Mouse (Mus musculus) thymus, postnatal 36 days (tissue): Measurements from ENCODE around the gene Upk3b.

ENCODE experiments used
- DNase-seq, 2 experiments: peaks; one replicate each; pipeline ENCODE4 v3.0.0; 2022; ENCODE audit warnings: mixed read lengths in 2 of 2

The Upk3b gene

DNA sequence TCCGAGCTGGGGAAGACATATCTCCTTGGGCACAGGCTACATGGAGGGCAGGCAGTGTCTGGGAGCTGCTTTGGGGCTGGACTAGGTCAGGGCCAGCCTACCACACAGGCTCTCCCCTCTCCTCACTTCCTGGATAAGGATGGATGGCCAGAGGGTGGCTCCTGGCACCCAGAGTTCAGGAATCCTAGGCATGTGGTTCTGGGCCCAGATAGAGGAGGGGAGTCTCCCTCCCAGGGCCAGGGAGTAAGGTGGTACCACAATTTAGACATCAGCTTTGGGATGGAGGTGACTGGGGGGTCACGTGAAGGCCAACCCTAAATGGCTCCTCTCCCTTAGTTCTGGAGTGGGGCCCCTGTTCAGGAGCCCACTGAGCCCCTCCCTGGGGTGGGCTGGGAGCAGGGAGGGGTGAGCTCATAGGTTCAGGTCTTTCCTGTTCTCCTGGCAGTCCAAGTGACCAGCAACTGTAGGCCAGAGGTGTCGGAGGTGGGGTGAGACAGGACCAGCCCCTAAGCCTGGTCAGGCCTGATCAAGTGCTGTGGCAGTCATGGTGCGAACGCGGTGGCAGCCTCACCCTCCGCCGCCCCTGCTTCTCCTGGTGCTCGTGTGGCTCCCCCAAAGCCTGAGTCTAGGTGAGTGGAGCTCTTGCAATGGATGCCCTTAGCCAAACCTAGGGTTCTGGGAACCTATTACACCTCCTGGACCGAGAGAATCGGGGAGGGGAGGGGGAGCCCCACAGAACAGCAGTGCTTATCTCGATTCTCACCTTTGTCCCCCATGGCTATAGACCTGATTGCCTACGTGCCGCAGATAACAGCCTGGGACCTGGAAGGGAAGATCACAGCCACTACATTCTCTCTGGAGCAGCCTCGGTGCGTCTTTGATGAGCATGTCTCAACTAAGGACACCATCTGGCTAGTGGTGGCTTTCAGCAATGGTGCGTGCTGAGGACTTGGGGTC lies at the start of gene Upk3b:
Upk3b (plus strand) TSS at position 239 of the 957 bp plus-strand sequence.
- no peak for DNase-seq

DNA sequence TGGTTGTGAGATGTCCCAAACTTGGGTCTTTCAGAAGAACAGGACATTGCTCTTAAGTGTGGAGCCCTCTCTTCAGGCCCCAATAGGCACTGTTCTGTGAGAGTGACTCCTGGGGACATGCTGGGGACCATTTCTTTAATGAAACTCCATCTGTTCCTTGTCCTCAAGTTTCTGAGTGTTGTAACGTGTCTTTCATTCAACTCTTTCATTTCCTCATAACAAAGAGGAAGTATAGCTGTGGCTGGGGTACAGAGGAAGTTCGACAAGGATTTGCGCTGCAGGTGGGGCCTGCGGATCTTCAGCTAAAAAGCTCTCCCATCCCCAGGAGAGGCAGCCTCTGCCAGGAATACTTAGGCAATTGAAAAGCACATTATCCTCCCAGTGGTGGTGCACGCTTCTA lies 47.7 kb upstream of the Upk3b start:
- DNase-seq: no peak

DNA sequence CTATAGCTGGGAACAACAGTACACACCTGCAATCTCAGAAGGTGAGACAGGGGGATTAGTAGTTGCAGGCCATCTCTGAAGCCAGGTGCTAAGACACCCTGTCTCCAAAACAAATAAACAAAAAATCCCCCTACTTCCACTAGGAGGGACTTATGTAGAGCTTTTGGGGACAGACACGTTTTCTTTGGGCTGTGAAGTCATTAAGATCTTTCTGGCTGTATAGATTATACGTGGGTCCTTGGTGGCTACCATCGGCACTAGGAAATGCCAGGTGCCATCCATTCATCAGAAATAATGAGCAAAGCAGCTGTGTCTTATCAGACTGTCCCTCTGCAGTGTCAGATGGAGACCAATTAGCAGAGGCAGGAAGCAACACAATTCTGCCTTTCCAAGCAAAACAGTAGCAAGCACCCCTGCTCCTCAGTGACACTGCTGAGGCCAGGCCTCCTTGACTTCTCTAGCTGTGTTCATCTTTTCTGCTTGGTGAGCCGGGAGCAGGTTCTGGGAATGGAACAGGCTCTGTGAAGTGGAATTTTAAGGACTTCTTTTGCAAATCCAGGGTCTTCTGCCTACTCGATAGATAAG lies 44.8 kb upstream of the Upk3b start:
- DNase-seq: no peak

DNA sequence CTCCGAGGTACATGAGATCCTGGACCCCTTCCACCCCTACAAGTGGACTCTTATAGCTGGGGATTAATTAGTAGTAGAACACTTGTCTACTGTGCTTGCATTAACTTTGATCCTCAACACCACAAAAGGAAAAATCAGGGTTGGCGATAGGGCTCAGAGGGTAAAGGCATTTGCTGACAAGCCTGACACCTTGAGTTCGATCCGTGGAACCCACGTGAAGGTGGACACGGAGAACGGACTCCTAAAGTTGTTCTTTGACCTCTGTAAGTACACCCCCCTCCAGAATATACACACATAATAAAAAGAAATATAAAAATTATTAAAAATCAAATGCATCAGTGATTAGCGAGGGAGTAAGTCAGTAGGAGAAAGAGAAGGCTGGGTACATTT lies 44.0 kb upstream of the Upk3b start:
- no peak for DNase-seq

DNA sequence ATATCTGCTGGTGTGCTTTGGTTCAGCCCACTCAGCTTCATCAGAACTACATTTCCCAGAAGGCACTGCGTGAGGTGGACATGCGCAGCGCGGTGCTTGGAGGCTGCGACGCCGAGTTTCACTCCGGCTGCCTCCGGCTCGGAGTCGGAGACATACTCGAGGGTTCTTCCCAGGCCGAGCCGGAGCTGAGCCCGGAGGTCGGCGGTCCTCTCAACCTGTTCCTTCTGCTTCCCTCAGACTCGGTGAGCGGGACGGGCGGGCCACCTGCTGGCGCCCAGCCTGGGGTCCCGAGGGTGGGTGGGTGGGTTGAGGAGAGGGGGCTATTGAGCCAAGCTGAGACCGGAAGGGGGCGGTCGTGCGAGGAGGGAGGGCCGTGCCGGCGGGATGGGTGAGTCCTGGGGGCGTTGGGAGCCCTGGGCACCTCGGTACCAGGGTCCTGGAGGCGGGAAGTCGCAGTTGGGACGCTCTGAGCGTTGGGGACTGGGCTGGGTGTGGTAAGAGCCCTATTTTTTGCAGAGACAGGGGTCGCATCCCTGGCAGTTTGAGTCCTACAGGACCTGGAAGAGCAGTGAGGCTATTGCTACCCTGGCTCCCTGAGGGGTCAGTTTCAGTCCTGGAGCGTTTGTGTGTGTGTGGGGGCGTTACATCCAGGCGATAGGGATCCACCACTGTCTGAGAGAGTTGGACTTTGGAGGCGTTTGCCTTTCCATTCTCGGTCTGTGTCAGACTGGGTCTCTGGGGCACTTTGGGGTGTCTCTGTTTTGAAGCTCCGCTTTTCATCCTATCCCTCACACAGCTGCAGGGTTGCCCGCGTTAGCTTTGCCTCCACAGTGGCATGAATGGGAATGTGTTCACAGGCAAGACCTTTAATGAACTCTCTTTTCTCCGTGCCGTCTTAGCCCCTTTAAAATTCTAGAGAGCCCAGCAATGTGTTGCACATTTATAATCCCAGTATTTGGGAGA lies 43.3 kb upstream of the Upk3b start, which contains the start of gene Dtx2:
Dtx2 (plus strand) TSS at position 76 of the 963 bp plus-strand sequence.
- DNase-seq: peak; percentile 89 to 90

DNA sequence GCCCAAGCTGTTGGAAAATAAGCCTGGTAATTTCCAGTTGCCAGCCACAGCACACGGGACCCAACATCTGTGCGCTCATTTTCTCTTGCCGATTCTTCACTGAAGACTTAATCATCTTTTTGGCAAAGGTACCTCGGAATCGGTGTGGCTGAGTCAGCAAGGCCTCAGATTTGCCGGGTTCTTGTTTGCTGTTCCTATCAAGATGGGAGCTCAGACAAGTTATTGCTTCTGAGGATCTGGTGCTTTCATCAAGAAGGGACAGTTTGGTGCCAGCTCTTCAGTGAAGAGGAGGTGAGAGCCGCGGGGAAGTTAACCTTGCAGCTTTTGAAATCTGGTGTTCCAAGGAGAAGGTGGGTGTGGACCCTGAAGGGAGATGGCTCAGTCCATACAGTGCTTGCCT lies 42.1 kb upstream of the Upk3b start:
- DNase-seq: no peak

DNA sequence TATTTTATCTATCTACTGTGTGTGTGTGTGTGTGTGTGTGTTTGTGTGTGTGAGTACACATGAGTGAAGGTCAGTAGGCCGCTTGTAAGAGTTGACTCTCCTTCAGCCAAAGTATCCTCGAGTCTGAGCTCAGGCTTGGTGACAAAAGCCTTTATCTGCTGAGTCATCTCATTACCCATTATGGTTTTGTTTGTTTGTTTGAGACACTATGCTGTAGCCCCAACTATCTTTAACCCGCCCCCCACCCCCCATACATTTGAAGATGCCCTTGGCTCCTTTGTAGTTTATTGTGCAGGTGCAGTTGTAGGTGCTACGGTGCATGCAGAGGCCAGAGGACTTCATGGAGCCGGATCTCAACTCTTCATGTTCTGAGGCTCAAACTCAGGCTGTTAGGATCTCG lies 37.1 kb upstream of the Upk3b start:
- DNase-seq: no peak

DNA sequence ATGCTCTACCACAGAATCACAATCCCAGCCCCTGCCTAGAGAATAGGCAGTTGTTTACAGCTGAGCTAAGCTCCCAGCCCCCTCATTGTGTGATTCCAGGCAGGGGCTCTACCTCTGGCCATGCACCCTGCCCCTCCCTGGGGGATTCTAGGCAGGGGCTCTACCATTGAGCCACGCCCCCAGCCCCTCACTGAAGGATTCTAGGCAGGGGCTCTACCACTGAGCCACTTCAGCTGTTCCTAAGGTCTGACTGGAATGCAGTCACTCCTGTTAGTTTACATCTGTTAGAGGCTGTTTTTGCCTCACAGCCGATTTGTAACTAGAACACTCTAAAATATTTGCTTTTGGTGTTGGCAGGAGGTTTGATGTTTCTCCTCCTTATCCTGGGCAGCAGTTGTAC lies 36.0 kb upstream of the Upk3b start:
- no peak for DNase-seq

DNA sequence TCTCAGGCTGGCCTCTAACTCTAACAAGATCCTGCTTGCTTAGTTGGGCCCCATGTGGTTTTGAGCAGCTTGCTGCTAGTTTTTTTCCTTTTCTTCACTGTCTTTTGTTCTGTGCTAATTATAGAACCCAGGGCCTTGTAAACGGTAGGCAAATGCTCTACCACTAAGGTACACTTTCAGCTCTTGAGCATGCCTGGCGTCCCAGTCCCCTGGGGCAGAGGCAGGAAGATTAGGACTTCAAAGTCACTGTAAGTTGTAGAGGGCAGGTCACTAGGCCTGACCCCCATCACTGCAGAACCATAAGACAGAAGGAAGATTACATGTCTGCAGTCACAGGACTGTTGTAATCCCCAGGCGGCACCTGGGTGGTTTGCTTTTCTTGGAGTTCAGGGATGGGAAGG lies 35.5 kb upstream of the Upk3b start:
- peak in 1 of 2 experiments; percentile 28 for DNase-seq

DNA sequence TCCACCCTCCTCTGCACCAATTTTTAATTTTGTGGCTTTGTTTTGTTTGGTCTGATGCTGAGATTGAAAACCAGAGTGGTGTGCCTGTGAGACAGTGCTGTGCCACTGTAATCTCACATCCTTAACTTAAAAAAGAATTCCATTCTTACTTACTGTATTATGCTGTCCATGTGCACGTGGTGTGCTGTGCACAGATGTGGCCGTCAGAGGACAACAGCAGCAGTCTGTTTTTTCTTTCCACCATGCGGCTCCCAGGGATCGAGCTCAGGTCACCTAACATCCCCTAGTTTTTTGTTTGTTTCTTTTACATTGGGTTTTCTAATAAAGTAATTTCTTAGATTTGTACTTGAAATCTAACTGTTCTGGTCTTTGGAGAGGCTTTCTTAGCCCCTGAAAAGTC lies 33.8 kb upstream of the Upk3b start:
- no peak for DNase-seq

DNA sequence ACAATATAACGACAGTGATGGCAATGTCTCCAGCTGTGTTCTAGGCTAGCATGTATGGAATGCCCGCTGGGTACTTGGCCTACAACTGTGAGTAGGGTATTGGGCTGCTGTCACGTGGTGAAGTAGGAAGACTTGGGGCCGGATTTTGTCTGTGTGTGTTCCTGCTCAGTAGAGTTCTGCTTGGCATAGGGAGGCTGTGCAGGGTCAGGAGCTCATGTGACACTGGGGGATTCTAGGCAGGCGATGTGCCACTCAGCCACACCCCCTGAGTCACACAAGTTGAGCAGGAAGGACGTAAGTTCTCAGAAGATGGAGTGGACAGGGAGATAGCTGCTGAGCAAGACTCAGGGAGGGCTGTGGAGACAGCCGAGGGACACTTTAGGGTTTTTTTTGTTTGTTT lies 30.6 kb upstream of the Upk3b start:
- no peak for DNase-seq

DNA sequence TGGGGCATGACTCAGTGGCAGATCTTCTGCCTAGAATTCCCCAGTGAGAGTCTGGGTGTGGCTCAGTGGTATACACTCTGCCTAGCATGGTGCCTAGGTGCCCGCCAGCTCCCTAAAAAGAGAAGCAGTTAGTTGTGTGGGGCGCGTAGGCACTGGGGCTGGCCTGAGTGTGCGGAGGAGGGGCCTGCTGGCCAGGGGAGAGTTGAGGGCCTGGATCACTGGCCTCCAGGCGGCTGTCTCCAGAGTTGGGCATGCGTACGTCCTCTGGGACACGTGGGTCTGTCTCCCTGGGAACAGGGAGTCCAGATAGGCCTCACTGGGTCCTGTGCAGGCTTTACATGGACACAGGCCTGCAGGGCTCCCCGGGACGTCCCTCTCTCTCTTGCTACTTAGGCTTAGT lies 23.4 kb upstream of the Upk3b start:
- no peak for DNase-seq

DNA sequence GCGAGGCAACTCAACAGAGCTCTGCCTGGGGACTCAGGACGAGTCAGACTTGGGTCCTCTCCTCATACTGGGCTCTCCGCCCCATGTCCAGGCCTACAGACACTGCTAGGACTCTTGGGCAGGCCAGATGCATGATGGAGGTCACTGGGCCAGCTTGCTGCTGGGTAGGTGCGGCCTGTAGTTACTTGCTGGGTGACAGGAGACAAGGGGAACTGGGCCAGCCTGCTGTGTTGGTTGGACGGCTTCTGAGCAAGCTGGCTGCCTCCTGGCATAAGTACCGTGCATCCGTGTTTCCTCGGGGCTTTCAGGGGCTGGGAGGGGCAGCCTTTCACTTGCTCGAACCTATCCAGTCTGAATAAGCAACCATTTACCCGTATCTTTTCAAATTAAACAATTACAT lies 22.7 kb upstream of the Upk3b start:
- no peak for DNase-seq

DNA sequence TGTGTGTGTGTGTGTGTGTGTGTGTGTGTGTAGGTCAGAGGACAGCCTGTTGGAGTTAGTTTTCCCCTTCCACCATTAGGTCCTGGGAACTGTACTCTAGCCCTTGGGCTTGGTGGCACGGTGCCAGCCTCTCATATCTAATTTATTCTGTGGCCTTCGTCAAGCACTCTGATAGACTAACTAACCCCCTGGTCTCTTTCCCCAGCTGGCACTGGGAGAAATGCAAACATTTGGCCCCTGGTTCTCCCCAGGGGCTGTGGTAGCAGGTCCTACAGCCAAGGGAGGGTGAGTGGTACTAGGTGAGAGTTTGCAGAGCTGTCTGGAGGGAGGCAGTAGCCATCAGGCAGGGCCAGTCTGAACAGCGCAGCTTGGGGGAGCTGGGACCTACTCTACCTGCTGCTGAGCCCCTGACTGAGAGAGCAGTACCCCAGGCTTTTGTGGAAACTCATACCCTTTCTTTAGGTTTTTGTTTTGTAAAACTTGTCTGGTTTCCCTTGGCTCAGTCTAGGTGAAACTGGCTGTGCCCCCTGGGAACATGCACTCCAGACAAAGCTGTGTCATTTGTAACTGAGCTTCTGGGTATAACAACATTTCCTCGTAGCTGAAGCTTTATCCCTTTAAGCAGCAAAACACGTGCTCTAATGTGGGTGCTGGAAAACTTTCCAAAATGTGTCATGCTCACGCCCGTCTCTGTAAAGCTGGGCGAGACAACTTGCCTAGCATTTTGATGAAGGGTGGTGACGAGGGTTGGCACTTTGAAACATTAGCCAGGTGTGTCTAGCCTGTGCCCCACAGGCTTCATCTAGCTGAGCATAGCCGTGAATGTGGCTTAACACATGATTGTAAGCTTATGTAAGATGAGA lies 22.1 kb upstream of the Upk3b start:
- DNase-seq: no peak

DNA sequence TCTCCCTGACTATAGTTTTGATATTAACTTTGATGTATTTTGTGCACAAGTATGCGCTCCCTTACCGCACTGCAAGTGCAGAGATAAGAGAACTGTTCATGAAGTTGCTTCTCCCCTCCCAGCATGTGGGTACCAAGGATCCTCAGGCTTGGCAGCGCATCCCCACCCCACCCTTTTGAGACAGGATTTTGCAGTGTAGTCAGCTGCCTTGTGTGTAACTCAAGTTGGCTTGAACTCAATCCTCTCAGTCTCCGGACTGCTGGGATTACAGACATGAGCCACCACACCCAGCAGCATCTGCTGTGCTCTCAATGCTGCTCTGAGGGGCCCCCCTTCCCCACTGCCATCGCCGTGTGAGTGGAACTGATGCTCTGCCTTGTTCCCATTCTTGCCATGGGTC lies 21.0 kb upstream of the Upk3b start:
- DNase-seq: no peak

DNA sequence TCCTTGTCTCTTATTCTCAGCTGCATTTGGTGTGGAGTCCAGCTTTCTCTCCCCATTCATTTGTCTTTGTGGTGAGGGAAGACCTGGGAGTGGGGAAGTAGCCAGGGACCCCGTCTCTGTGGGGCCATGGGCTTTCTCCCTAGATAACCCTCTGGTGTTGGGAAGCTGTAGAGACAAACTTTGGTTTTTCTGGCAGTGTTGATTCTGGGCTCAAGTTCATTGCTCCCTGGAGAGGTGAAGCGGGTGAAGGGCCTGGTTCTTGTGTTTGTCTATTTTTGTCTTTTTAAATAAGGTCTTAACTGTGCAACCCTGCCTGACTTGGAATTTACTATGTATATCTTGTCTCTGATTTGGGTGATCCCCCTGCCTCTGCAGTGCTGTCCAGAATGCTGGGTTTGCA lies 19.6 kb upstream of the Upk3b start:
- DNase-seq: no peak

DNA sequence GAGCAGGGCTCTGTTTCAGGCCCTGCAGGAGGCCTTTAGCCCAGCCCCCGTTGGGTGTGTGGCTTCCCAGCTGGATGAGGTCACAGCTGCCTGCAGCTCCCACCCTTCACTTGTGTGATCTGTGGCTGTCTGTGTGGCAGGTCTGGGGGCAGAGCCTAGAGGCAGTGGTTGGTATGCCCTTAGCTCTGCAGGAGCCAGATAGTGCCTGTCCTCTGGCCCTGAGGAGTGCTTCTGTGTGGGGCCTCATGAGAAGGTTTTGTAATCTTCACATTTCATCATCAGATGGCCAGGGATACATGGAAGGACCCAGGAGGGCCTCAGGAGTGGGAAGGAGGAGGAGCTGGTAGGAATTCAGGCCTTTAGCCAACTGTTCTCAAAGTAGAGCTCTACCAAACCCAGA lies 18.4 kb upstream of the Upk3b start:
- DNase-seq: no peak

DNA sequence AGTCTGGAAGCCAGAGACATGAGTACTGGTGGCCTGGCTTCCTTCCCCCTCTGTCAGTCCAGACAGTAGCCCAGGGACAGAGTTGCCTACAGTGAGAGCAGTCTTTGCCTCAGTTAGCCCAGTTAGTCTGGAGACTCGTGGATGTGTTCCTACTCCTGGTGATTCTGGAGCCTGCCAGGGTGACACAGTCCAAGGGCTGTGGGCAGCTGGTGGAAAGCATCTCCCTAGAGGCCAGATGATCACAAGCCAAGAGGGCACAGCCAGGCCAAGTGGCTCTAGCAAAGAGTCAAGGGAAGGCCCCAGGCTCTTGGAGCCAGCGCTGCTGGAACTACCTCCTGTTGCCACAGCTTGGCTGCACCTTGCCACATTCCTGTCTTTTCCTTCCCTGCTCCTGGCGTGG lies 12.6 kb upstream of the Upk3b start:
- DNase-seq: no peak

DNA sequence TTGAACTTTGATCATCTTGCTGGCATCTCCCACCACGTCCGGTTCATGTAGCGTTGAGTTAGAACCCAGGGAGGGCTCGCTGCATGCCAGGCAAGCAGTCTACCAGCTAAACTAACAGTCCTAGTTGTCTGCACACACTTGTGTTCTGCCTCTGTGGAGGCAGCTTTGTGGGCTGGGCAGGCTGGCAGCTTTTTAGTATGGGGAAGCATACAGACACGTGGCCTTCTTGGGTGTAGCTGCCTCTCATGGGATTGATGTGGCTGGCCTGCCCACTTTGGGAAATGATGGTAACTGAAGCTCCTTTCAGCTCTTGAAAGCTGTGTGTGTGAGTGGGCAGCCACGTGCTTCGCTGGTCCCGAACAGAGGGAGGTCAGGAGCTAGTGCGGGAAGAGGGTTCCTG lies 11.4 kb upstream of the Upk3b start:
- no peak for DNase-seq

DNA sequence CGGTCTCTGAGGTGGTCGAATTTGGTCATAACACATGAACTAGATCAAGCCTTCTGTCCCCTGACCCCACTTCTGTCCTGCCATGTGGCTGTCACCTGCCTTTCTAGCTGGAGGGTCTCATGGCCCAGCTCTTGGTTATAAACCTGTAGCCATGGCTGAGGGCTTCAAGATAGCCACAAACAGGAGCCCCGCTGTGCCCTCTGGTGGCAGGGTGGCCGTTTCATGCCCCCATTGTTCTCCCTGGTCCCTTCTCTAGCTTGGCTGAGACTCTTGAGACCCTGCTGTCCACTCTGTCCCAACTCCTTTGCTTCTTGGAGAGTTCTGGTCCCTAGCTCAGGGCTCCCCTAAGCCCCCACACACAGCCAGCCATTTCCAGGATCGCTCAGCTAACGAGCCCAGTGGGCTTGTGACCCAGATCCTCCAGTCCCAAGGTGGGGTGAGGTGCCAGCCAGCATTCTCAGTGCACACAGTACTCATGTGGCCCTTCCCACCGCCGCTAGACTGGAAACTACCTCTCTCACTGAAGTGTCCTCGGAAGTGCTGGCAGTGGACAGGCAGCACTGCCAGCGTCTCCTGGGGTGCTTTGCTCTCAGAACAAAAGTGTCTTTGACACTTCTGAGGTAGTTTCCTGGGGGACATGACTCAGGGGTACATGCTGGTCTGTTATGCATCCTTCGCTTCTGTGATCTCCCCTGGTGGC lies 10.5 kb upstream of the Upk3b start:
- DNase-seq: peak in 1 of 2 experiments; percentile 24

DNA sequence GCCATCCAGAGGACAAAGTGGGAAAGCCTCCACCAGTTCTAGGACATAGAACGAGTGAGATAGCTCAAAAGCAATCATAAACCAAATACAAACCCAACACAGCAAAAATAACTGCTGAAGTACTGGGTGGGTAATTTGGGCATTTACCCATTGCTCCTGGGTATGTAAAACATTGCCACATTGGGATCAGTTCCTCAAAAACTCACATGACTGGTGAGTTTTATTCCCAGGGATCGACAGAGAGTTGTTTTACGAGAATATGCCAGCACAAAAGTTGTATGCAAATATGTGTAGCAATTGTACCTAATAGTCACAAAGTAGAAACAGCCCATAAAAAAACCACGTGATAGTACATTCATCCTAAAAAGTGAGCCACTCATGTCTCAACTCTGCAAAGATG lies 3.4 kb upstream of the Upk3b start:
- DNase-seq: no peak

DNA sequence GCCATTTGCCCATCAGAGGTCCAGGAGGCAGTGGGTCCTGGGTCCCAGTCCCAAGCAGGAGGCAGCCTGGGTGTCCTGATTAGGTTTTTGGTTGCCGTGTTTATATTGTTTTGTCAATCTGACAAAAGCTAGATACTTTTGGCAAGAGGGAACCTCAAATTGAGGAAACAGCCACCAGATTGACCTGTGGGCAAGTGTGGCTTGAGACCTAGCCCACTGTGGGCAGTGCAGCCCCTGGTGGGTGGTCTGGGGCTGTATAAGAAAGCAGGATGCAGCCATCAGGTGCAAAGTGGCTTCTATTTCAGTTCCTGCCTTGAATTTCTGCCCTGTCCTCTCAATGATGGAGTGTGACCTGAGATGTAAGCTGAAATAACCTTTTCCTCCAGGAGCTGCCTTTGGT lies 3.0 kb upstream of the Upk3b start:
- DNase-seq: no peak
